Mouse (Mus musculus) fibroblast of lung, adult 2 months (primary cell): ENCODE data around the gene Ccdc61.
A peak's percentile ranks its signal among the peaks of the same experiment; 100 is the strongest.

Source experiments
- DNase-seq: peaks from one replicate; pipeline ENCODE4 v3.0.0-alpha.2; 2011; ENCODE audit warnings: low read depth

Gene Ccdc61

DNA sequence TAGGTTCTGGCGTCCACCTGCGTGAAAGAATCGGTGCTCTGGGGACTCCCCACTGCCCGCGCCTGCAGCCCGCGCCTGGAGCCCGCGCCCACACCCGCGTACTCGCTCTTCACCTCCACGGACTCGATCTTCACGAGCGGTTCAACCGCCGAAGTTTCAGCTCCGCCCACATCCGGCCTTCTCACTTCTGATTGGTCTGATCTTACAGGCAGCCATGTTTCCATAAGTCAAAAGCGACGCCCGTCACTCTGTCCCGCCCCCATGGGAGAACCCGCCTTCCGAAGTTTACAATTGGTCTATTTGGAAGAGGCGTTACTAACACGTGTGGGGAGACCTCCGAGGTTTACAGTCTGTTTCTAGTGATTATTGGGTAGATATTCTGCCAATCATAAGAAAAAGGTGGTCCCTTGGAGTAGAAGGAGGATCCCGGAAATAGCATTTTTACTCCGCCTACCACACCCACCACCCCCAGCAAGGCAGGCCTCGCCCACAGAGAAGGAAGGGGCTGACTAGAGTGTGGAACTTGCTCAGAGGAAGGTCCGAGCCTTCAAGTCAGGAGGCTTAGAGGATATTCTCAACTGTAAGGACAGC, at the start of gene Ccdc61:
Gene Ccdc61, minus strand, starts transcription at position 175 of the 591 bp plus-strand sequence.
- DNase-seq: peak; percentile 98

DNA sequence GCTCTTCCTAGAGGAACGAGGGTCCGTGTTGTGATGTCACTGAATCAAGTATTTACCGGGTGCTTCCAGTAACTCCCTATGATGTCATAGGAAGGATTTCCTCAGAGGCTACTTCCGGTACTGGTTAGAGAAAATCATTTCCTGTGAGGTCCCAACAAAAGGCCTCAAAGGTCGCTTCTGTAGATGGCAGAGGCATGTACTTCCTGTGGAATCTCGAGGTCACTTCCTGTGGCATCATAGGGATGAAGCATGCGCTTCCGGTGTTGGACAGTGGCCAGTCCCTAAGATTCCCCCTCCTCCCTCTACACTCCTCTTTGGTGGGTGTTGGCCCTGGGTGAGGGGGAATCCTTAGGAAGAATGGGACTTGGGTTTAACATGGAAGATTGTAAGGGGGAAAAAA, 49.2 kb upstream of the Ccdc61 start:
- DNase-seq: no peak

DNA sequence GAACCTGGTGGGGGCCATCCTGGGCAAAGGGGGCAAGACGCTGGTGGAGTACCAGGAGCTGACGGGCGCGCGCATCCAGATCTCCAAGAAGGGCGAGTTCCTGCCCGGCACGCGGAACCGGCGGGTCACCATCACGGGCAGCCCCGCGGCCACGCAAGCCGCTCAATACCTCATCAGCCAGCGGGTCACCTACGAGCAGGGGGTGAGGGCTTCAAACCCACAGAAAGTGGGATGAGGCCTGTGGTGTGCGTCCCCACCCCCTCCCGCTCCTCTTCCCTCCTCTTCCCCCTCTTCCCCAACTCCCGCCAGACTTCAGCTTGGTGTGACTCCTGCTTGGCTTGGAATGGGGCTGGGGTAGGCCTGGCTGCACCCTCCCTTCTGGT, 48.2 kb upstream of the Ccdc61 start:
- no peak for DNase-seq

DNA sequence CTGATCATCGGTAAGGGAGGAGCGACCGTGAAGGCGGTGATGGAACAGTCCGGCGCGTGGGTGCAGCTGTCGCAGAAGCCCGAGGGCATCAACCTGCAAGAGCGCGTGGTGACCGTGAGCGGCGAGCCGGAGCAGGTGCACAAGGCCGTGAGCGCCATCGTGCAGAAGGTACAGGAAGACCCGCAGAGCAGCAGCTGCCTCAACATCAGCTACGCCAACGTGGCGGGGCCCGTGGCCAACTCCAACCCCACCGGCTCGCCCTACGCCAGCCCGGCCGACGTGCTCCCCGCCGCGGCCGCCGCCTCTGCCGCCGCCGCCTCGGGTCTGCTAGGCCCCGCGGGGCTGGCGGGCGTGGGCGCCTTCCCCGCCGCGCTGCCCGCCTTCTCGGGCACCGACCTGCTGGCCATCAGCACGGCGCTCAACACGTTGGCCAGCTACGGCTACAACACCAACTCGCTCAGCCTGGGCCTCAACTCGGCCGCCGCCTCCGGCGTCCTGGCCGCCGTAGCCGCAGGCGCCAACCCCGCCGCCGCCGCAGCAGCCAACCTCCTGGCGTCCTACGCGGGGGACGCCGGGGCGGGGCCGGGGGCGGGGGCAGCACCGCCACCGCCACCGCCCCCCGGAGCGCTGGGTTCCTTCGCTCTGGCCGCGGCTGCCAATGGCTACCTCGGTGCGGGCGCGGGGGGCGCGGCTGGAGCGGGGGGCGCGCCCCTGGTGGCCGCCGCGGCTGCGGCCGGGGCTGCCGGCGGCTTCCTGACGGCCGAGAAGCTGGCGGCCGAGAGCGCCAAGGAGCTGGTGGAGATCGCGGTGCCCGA, 47.6 kb upstream of the Ccdc61 start:
- no peak for DNase-seq

DNA sequence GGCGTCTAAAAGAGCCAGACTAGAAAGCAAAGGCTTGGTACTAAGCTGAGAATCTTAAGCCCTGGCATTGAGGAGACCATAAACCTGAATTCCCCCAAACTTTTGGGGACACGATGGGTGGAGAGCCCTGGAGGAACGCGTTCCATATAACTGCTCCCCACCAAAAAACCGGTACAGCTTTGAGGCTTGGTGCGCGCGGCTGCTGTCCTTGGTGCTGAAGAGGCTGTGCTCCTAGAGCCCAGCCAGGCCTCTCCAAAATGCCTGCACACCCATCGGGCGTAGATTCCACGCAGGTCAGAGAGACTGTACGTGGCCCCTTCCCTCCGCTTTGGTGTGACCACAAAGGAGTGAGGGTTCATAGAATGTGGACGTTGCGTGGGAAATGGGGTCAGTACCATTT, 41.2 kb upstream of the Ccdc61 start:
- no peak for DNase-seq

DNA sequence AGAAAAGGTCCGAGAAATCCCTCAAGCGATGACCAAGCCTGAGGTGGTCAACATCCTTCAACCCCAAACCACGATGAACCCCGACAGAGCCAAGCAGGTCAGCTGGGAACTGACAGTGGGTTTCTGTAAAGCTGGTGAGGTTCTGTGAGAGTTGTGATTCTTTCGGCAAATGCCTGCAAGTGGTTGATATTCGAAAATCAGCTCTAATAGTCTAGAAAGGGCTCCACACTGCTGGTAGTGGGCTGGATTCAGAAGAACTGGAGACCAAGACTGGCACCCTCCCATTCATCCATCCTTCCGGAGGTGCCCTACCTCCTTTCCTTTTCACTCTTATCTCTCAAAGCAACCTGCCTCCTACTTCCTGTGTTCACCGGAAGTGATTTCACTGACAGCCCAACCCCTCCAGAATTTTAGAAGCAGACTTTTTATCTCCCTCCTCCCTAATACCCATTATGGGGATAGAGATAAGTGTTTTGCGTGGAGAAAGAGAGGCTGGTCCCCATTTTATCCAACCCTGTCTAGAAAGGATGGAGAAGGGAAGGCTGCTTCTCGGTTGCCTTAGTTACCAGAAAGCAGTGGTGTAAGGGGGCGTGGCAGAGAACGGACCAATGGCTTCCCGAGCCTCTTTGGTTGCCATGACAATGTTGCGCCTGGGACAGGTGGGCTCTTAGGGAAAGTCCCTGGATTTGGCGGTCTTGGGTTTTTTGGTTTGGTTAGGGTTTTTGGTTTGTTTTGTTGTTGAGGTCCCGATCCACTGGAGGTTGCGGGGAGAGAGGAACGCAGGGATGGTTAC, 40.5 kb upstream of the Ccdc61 start:
- DNase-seq: no peak

DNA sequence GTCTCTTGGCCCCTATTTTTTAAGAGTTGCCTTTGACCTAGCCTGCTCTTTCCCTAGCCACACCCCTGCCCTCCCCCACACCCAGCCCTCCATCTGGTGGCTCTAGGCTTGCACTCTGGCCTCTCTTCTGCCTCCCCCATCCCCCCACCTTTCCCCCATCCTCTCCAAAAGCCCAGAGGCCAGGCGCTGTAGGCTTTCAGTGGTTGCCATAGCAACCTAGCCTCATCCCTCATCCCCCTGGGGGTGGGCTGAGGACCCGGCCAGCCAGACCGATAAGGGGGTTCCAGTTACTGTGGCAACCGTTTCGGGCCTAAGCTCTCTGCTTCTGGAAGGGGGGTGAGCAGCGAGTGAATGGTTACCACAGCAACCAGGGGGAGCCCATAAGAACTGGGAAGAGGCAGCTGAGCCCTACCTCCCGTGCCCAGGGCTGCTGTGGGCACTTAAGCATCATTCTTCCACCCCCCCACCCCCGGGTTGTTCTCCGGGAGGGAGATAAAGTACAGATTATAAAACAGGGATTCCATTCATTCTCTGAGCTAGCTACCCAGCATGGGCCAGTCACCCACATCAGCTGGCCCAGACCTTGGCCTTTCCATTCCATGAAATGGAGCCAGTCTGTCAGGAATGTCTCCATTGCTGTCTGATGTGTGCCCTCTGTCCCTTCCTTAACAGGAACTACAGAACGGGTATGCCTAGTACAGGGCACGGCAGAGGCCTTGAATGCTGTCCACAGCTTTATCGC, 39.7 kb upstream of the Ccdc61 start:
- no peak for DNase-seq

DNA sequence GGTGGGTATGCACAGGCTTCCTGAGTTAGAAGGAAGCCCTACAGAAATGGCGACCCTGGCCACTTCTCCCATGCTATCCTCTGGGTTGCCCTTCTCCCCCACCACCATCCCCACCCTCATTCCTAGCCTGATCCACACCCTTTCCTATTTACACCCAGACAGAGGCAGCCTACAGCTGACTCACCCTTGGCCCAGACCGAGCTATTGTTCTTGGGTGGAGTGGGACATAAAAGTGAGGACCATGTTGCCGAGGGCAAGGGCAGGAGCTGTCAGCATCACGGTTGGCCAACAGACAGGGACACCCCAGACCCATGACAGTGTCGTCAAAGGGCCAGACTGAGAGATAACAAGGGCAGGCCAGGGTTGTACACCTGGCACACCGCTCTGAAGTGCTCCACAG, 37.9 kb upstream of the Ccdc61 start:
- no peak for DNase-seq

DNA sequence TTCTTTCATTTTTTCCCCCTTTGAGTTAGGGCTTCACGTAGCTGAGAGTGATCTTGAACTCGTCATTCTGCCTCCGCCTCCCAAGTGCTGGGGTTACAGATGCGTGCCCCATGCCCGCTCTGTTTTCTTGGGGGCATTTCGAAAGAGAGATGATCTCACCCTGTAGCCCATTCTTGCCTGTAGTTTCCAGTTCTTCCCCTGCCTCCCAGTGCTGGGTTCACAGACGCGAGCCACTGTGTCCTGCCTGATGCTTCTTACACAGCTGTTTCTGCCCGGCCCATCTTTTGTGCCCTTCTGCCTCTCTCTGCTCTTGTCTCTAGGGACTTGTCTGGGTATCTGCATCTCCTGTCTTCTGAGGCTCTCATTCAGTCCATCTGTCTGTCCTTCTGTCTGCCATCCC, 32.6 kb upstream of the Ccdc61 start:
- DNase-seq: no peak

DNA sequence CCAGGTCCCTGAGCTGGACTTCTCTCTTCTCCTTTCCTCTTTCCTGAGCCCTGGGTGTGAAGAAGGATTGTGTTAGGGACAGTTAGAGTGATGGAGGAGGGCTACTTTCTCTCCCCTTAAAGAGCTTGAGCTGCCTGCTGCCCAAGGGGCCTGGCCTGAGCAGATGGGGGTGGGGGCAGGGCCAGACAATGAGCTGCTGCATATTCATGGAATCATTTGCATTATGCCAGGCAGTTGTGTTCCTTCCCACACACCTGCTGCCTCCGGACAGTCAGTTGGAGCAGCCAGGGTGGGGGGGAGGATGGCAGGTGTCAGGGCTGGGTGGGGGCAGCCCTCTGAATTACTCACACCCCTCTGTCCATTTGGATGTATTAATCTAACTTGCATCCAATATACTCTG, 32.2 kb upstream of the Ccdc61 start:
- DNase-seq: no peak

DNA sequence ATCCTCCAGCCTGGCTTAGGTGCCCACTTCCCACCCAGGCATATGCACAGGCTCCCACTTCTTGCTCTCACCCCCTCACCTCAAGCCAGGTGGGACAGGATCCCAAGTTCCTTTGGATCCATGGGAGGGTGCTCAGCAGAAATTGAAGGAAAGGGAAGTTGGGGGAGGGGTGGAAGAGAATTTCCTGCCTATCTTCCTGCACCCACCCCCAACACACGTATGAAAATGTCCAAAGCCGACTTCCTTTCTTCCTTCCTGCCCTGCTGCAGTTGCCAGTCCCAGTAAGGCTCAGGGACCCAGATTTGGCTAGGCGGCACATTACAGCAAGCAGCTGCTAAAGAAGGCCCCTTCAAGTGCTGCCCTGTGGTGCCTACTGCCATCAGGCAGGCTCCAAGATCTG, 17.5 kb upstream of the Ccdc61 start:
- no peak for DNase-seq

DNA sequence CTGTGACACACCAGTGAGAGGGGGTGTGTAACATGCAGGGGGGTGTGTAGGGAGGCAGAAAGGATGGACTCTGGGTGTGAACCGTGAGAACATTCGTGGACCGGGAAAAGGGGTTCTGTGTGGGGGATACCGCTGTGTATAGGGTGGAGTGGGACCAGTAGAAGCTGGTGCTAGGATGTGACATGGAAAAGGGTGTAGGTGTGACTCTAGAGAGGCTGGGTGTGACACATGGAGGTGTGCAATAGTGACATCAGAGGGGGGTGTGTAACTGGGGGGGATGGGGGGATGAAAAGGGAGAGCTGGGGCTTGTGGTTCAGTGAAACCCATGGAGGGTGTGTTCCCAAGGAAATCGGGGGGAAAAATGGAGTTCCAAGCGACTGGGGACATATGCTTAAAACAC, 16.7 kb upstream of the Ccdc61 start:
- DNase-seq: no peak

DNA sequence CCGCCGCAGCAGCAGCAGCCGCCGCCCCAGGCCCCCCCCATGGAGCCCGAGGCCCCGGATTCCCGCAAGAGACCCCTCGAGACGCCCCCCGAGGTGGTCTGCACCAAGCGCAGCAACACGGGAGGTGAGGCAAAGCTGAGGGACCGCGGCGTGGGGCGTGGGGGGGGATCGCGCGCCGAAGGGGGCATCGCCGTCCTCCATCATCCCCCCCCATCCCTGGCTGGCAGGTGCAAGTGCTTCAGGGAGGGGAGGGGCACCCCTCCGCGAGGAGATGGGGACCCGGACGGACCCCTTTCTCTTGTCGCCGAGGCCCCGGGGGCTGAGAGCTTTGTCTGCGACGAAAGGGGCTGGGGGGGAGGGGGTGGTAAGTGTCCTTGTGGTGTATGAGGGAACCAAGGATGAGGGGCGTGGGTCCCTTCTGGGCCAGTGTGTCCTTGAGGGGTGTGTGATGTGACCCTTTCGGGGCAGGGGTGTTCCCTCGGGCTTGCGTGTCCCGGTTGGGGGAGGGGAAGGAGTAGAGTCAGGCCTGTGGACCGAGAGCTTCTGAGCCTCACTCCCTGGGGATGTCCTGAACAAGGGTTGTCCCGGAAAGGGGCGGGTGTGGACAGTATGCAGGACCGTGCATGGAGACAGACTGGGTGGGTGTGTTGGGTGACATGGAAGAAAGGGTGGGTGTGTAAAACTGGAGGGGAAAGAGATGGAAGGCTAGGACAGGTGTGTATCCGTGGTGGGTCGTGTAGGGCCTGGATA, 16.0 kb upstream of the Ccdc61 start:
- no peak for DNase-seq

DNA sequence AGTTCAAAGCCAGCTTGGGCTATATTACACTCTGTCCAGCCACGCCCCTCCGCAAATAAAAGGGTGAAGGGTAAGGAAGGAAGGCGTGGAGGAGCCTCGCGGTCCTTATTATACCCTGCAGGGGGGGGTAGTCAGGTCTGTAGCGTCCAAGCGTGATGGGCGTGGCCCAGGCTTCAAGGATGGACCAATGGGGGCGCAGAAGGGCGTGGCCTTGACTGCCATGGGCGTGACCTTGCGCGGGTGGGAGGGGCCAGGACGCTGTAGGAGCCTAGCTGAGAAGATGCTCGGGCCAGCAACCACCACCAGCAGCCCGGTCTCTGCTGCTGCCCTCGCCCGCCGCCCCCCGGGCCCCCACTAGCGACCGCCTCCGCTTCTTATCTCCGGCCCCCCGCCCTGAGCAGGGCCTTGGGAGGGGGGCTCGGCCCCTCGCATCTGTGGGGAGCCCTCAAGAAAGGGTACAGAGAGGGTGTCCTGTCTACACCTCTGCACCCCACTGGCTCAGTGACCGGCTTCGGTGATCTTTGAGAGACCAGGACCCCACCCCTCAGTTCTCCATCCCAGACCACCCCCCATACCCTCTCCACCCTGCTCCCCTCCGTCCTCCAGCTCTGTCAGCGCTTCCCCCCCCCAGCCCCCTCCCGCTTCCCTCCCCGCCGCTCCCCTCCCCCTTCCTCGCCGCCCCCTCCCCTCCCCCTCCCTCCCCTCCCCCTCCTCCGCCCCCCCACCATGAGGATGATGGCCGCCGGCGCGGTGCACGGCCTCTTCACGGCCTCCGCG, 15.1 kb upstream of the Ccdc61 start, which contains the start of gene Nova2:
Gene Nova2, plus strand, starts transcription at position 727 of the 777 bp plus-strand sequence.
- DNase-seq: no peak

DNA sequence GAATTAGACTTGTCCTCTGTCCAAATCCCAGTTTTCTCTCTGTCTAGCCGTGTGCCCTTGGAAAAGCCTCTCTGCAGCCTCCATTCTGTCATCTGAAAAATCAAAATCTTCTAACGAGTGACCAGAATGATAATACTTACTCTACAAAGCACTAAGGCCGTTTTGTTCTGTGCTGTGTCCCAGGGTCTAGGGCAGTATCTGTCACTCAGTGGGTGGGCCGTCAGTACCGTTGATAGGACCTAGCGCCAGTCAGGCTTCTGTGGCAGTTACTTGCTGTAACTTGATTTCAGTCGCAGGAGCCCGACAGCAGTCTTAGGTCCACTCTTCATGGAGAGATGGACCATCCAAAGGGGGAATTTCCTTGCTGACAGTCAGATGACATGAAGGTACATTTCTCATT, 14.1 kb upstream of the Ccdc61 start:
- DNase-seq: no peak

DNA sequence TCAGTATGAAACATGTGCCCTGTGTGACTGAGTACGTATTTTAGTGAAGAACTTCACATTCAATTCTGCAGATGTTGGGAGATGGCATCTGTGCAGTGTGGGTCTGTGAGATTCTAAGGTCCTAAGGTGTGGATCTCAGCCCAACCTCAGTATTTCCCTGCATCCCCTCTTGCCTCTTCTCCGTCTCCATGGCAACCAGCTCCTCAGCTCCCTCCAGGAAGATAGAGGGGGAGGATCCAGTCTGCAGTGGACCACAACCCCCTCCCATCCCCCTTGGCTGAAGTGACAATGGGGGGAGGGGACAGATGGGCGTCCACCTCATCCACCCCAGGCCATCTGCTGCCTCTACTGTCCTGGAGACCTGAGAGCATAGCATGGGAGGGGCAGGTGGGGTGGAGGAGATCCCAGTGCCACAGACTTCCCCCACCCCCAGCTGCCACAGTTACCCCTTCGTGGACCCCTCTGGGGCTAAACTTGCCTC, 13.5 kb upstream of the Ccdc61 start:
- DNase-seq: no peak

DNA sequence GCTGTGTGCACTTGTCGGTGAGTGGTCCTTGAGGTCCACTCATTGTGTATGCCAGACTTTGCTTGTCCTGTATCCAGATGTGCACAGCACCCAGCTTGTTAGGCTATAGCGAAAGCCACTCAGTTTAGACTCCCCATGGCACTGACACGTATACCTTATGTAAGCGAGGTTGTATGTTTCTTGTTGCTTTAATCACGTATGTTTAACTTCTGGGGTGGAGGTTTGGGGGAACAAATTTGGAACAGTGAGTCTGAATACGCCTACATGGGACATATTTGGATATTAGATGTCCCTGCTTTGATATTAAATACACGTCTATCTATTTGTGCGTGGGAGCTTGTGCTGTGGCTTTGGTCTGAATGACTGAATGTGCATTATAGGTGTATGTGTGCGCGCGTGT, 13.1 kb upstream of the Ccdc61 start:
- DNase-seq: no peak

DNA sequence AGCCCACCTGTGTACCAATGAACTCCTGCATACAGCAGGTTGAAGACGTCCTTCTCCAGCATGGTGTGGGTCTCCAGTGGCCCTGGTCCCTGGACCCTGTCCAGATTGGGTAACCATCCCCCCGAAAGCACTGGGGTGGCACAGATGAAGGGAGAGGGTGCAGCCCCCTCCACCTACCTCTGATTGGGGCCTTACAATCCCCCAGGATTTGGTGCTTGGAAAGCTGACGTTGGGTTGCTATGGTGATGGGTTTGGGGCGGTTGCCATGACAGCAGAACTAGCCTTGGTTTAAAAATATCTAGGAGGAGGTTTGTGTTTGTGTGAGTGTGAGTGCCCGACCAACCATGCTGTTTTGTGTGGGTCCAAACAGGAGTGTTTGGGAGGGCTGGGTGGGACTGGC, 12.6 kb upstream of the Ccdc61 start:
- DNase-seq: no peak

DNA sequence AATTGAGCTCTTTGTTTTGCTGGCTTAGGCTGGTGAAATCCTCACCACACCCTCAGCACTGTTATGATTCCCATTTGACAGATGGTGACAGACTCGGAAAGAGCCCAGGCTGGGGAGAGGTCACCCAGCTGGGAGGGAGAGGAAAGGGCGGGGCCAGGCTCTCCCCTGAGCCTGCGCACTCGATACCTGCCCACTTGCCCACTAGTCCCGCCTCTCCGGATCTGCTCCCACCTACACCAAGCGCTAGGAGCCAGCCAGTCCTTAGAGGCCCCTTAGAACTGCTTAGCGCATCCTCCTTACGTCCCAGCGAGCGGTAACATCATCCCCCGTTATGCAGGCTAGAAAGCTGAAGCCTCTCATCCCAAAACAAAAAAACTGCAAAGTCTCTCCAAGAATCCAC, 10.9 kb upstream of the Ccdc61 start:
- DNase-seq: no peak

DNA sequence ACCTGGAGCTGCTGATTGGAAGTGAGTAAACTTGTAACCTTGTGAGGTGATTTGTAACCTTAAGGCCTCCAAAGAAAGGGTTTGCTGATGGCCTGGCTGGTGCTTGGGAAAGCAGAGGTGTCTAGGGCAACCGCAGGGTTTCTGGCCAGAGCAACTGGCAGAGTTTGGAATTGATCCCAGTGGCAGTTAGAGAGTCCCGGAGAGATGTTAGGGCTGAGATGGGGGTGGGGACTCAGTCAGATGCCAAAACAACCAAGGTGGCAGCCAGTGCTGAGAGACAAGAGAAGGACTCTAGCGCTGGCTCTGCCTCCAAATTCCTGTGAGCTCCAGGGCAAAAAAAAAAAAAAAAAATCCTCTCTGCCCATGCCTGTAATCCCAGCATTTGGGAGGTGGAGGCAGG, 7.7 kb upstream of the Ccdc61 start:
- DNase-seq: peak; percentile 43

DNA sequence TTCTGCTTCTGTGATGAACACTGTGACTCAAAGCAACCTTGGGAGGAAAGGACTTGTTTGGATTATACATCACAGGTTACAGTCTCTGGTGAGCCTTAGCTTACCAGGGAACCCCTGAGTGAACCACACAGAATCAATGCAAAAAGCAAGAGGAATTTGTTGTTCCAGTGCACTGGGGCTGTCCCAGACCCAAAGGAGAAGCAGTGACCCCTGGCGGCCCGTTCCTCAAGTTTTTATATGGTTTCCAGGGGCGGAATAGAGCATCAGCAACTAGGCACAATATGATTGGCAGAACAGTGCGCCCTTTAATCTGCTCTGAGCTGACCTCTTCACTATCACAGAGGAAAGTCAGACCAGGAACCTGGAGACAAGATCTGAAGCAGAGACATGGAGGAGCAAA, 6.0 kb upstream of the Ccdc61 start:
- no peak for DNase-seq
